Mouse (Mus musculus) left cerebral cortex, adult 2 months (tissue): Measurements from ENCODE around the gene Efs. TPM values are rescaled to one million over a fixed set of nuclear protein-coding genes. Genes with fewer than 3 reads are reported as not detected.

Experiments
- DNase-seq, 2 experiments: peaks; one replicate each; pipeline ENCODE4 v3.0.0; 2021 to 2022; ENCODE audit warnings: low spot score in 2 of 2, mixed read lengths in 1 of 2; ENCODE audit errors: extremely low spot score in 1 of 2
- H3K27ac ChIP-seq: fragments of 200-600 bp; 2 replicates; pipeline ENCODE4 v1.8.1; 2022
- H3K4me3 ChIP-seq: fragments of 200-600 bp; 2 replicates; pipeline ENCODE4 v1.8.1; 2022
- CTCF ChIP-seq: fragments of 200-600 bp; IDR thresholded peaks from 2 replicates; pipeline ENCODE4 v1.8.1; 2022; ENCODE audit warnings: antibody characterized with exemption, mild to moderate bottlenecking, moderate library complexity
- intact Hi-C: fragments of 180-260 bp; cut with DNase I; formaldehyde crosslinking; loops from one replicate; pipeline ENCODE4 v1.15.1; 2025
- total RNA-seq, 2 experiments: library from RNA; stranded (reverse); gene quantifications; 2 replicates each; pipeline ENCODE4 v1.2.3; 2021

The Efs gene
- total RNA-seq, 2 experiments from 2014 or later: 5.1 to 8.1 TPM

GRCm38 (mm10) chr14:54903641-54904040 is 22.3 kb downstream of the Efs start:
- no peak overlapping the region for H3K4me3 ChIP-seq
- no peak for TF ChIP-seq CTCF
- no peak overlapping the region for H3K27ac ChIP-seq
- DNase-seq: no peak
- intact Hi-C loops: no loop called here

- TF ChIP-seq CTCF: peak; percentile 88
- no peak overlapping the region for H3K4me3 ChIP-seq
- H3K27ac ChIP-seq: no peak overlapping the region
- intact Hi-C loops: loop anchor here (1.0 to 2.0 kb wide), 2 partner anchors 39 to 114 kb away; partner anchors contain the start of gene Ngdn
- peak; percentile 52 to 69 for DNase-seq
These were observed 25.5 kb downstream of the Efs start for GRCm38 (mm10) chr14:54900383-54900782.

- DNase-seq: no peak
- TF ChIP-seq CTCF: no peak
- intact Hi-C loops: loop anchor here (5.0 kb wide), 1 partner anchor 195 kb away; the partner anchor contains the start of genes Thtpa and Zfhx2
- no peak overlapping the region for H3K27ac ChIP-seq
- H3K4me3 ChIP-seq: no peak overlapping the region
These were observed 28.5 kb downstream of the Efs start for GRCm38 (mm10) chr14:54897445-54897844.

GRCm38 (mm10) chr14:54894296-54895151 is 31.4 kb downstream of the Efs start:
- peak in 1 of 2 experiments; percentile 57 for DNase-seq
- Histone ChIP-seq H3K27ac (peak overlapping the region; percentile 98), H3K4me3 (peak overlapping the region; percentile 96)
- intact Hi-C loops: loop anchor here (1.0 to 5.0 kb wide), 2 partner anchors 120 to 198 kb away; partner anchors contain the start of genes Thtpa and Zfhx2
- TF ChIP-seq CTCF: no peak

GRCm38 (mm10) chr14:54893651-54894181 is 32.2 kb downstream of the Efs start:
- DNase-seq: peak; percentile 97 to 98
- no peak for TF ChIP-seq CTCF
- intact Hi-C loops: loop anchor here (1.0 kb wide), 1 partner anchor 121 kb away; no protein-coding TSS in a partner anchor
- peak overlapping the region; percentile 96 for H3K4me3 ChIP-seq
- peak overlapping the region; percentile 91 for H3K27ac ChIP-seq

GRCm38 (mm10) chr14:54892200-54892599 is 33.7 kb downstream of the Efs start, which contains the start of gene Pabpn1:
TSS of gene Pabpn1 (plus strand) at chr14:54892500.
- H3K27ac ChIP-seq: peak within 1 kb of the TSS; percentile 91
- intact Hi-C loops: no loop called here

GRCm38 (mm10) chr14:54885309-54885708 is 40.6 kb downstream of the Efs start:
- no peak overlapping the region for H3K4me3 ChIP-seq
- no peak for DNase-seq
- no peak overlapping the region for H3K27ac ChIP-seq
- intact Hi-C loops: loop anchor here (5.0 kb wide), 1 partner anchor 368 kb away; the partner anchor contains the start of gene Prmt5
- no peak for TF ChIP-seq CTCF

More at GRCm38 (mm10) chr14:54892200-54892599, 33.7 kb downstream of the Efs start, which contains the start of gene Pabpn1:
- no peak for DNase-seq
- H3K4me3 ChIP-seq: peak within 1 kb of the TSS; percentile 39
- TF ChIP-seq CTCF: no peak

GRCm38 (mm10) chr14:54884022-54884712 is 41.8 kb downstream of the Efs start:
- H3K27ac ChIP-seq: peak overlapping the region; percentile 64; the same call in 1 of the 2 replicates
- intact Hi-C loops: no loop called here
- DNase-seq: no peak
- TF ChIP-seq CTCF: no peak
- H3K4me3 ChIP-seq: peak overlapping the region; percentile 86

- peak within 1 kb of the TSS; percentile 93 for H3K27ac ChIP-seq
- peak; percentile 74 to 75 for DNase-seq
- H3K4me3 ChIP-seq: peak within 1 kb of the TSS; percentile 86
- no peak for TF ChIP-seq CTCF
- intact Hi-C loops: no loop called here
These were observed 42.5 kb downstream of the Efs start, which contains the start of the genes Bcl2l2 and Gm20521 for GRCm38 (mm10) chr14:54883154-54884021. TSS of gene Bcl2l2 (plus strand) at chr14:54883377. TSS of gene Gm20521 (plus strand) at chr14:54883441.

- Histone ChIP-seq H3K4me3 (peak within 1 kb of the TSS; percentile 96), H3K27ac (peak within 1 kb of the TSS; percentile 97)
- intact Hi-C loops: no loop called here
- TF ChIP-seq CTCF: no peak; the same call in 1 of the 2 replicates
- peak; percentile 66 to 70 for DNase-seq
These were observed 48.7 kb downstream of the Efs start, which contains the start of gene Ppp1r3e for GRCm38 (mm10) chr14:54877048-54877715. TSS of gene Ppp1r3e (minus strand) at chr14:54877550.
